ENCODE assay signal across 8 mouse cellular contexts in genomic region chr7:111122531-111123130, GRCm38 (mm10). TPM values are rescaled to one million over a fixed set of nuclear protein-coding genes. Genes with fewer than 3 reads are reported as not detected.
A peak's percentile ranks its signal among the peaks of the same experiment; 100 is the strongest.
DNase-seq lines count a peak whose midpoint lies in the region; ATAC-seq and TF ChIP-seq lines count a peak whose summit lies in the region.

No protein-coding gene starts in this region.

- WGBS in forebrain, embryonic 11.5 days = under 1% methylated on average over 44 of the region's 44 CpGs
- under 1% methylated on average over 44 of the region's 44 CpGs for WGBS in heart, embryonic 16.5 days
- under 1% methylated on average over 44 of the region's 44 CpGs for WGBS in liver, embryonic 15.5 days (ENCODE audit: insufficient replicate concordance)
- WGBS in neural tube, embryonic 12.5 days = under 1% methylated on average over 44 of the region's 44 CpGs

- peaks cover 2 to 15% of the 10 kb centered on the region in 2 experiments for H3K36me3 ChIP-seq in CH12.LX (replicated peaks in 1 of 2; ENCODE audit: control insufficient read depth in 1 of 2, insufficient read depth in 1 of 2, low read length in 1 of 2)
- H3K36me3 ChIP-seq in forebrain, embryonic 11.5 days (ENCODE audit: control insufficient read depth, insufficient read depth, low read length) = no peaks in the 10 kb centered on the region
- H3K36me3 ChIP-seq in heart, embryonic 16.5 days (ENCODE audit: control insufficient read depth, insufficient read depth) = peaks cover 5% of the 10 kb centered on the region; the same call in 1 of the 2 replicates
- H3K36me3 ChIP-seq in liver, embryonic 15.5 days (replicated peaks) = peaks cover 3% of the 10 kb centered on the region; the same call in 1 of the 2 replicates
- H3K36me3 ChIP-seq in neural tube, embryonic 12.5 days = no peaks in the 10 kb centered on the region

- H3K27ac ChIP-seq in CH12.LX (ENCODE audit: insufficient read depth, low read depth) = peak overlapping the region; percentile 88
- H3K27ac ChIP-seq in forebrain, embryonic 11.5 days (ENCODE audit: low read depth, low read length) = peak overlapping the region; percentile 96
- peak overlapping the region; percentile 98 for H3K27ac ChIP-seq in heart, embryonic 16.5 days (ENCODE audit: low read length)
- H3K27ac ChIP-seq in liver, embryonic 15.5 days (replicated peaks) = peak overlapping the region; percentile 89
- peak overlapping the region; percentile 96 for H3K27ac ChIP-seq in neural tube, embryonic 12.5 days

- ATAC-seq in forebrain, embryonic 11.5 days (replicated peaks; ENCODE audit: low FRiP score) = peak; percentile 99
- peak; percentile 99 for ATAC-seq in heart, embryonic 16.5 days (replicated peaks; ENCODE audit: extremely low read depth, insufficient read depth, low FRiP score)
- ATAC-seq in liver, embryonic 15.5 days (ENCODE audit: insufficient read depth) = peak; percentile 99
- peak; percentile 99 for ATAC-seq in neural tube, embryonic 12.5 days (ENCODE audit: low FRiP score, low read depth)

- H3K9me3 ChIP-seq in CH12.LX (replicated peaks; ENCODE audit: low read length) = no peaks in the 10 kb centered on the region
- H3K9me3 ChIP-seq in forebrain, embryonic 11.5 days (ENCODE audit: control insufficient read depth, low read length) = no peaks in the 10 kb centered on the region
- H3K9me3 ChIP-seq in heart, embryonic 16.5 days (replicated peaks; ENCODE audit: control insufficient read depth, low read length) = no peaks in the 10 kb centered on the region
- H3K9me3 ChIP-seq in liver, embryonic 15.5 days (replicated peaks) = no peaks in the 10 kb centered on the region
- H3K9me3 ChIP-seq in neural tube, embryonic 12.5 days = no peaks in the 10 kb centered on the region

- TF ChIP-seq POLR2A in CH12.LX (IDR thresholded peaks at IDR 0.05; ENCODE audit: low read depth, low read length) = peak; percentile 98

- peaks cover 8 to 26% of the 10 kb centered on the region in 2 experiments for H3K4me1 ChIP-seq in CH12.LX (ENCODE audit: control insufficient read depth in 1 of 2, insufficient read depth in 2 of 2)
- no peaks in the 10 kb centered on the region; the same call in 1 of the 2 replicates for H3K4me1 ChIP-seq in forebrain, embryonic 11.5 days (replicated peaks; ENCODE audit: control insufficient read depth, insufficient read depth, low read length)
- peaks cover 12% of the 10 kb centered on the region for H3K4me1 ChIP-seq in heart, embryonic 16.5 days (ENCODE audit: control insufficient read depth, insufficient read depth, low read length)
- H3K4me1 ChIP-seq in liver, embryonic 15.5 days (replicated peaks) = peaks cover 33% of the 10 kb centered on the region
- H3K4me1 ChIP-seq in neural tube, embryonic 12.5 days = no peaks in the 10 kb centered on the region

- no peak for TF ChIP-seq CTCF in CH12.LX (conservative IDR thresholded peaks at IDR 0.05 in 1 of 2, IDR thresholded peaks at IDR 0.05 in 1 of 2; ENCODE audit: low read depth in 2 of 2, low read length in 2 of 2)

- H3K27me3 ChIP-seq in CH12.LX (replicated peaks) = no peaks in the 10 kb centered on the region
- H3K27me3 ChIP-seq in forebrain, embryonic 11.5 days (ENCODE audit: control insufficient read depth, insufficient read depth, low read length) = no peaks in the 10 kb centered on the region
- H3K27me3 ChIP-seq in heart, embryonic 16.5 days (ENCODE audit: control insufficient read depth, insufficient read depth, low read length) = no peaks in the 10 kb centered on the region
- H3K27me3 ChIP-seq in liver, embryonic 15.5 days = no peaks in the 10 kb centered on the region
- no peaks in the 10 kb centered on the region for H3K27me3 ChIP-seq in neural tube, embryonic 12.5 days (replicated peaks)

- H3K9ac ChIP-seq in CH12.LX (ENCODE audit: insufficient read depth, low read depth) = peak overlapping the region; percentile 78
- H3K9ac ChIP-seq in forebrain, embryonic 11.5 days (ENCODE audit: low read length) = peak overlapping the region; percentile 95
- peak overlapping the region; percentile 90 for H3K9ac ChIP-seq in heart, embryonic 16.5 days (ENCODE audit: low read length)
- peak overlapping the region; percentile 86 for H3K9ac ChIP-seq in liver, embryonic 15.5 days
- peak overlapping the region; percentile 74 for H3K9ac ChIP-seq in neural tube, embryonic 12.5 days

- in situ Hi-C loops in CH12.LX (cut with MboI; ENCODE audit: low pct_ligation_motif_present, low pct_unique_long_range_greater_than_20kb, low sequenced_read_pairs) = no loop called here

- DNase-seq in CH12.LX (ENCODE audit: extremely low read depth) = peak; percentile 95
- DNase-seq in c-Kit-positive CD71-positive TER-119-negative erythroid progenitor cells, embryonic 14.5 days (ENCODE audit: low read depth) = peak; percentile 95
- peak; percentile 97 for DNase-seq in forebrain, embryonic 11.5 days (ENCODE audit: low spot score)
- DNase-seq in kidney, postnatal 36 days = peak; percentile 98
- DNase-seq in telencephalon, adult 2 months (ENCODE audit: low read depth, low spot score) = peak; percentile 98

- no peak for TF ChIP-seq EP300 in CH12.LX (IDR thresholded peaks at IDR 0.05; ENCODE audit: low read length)

- dilution Hi-C loops in CH12.LX (cut with MboI; ENCODE audit: extremely low pct_ligation_motif_present, extremely low pct_unique_long_range_greater_than_20kb, low sequenced_read_pairs) = no loop called here

- TF ChIP-seq RAD21 in CH12.LX (IDR thresholded peaks at IDR 0.05; ENCODE audit: low read depth, low read length) = no peak

- H3K4me3 ChIP-seq in CH12.LX (replicated peaks in 1 of 3; ENCODE audit: low read depth in 2 of 3, low read length in 2 of 3, poor library complexity in 1 of 3) = peak overlapping the region; percentile 65 to 93 (median 81)
- peak overlapping the region; percentile 67 for H3K4me3 ChIP-seq in forebrain, embryonic 11.5 days (ENCODE audit: low read depth, low read length)
- peak overlapping the region; percentile 74 for H3K4me3 ChIP-seq in heart, embryonic 16.5 days (ENCODE audit: low read length)
- peak overlapping the region; percentile 81 for H3K4me3 ChIP-seq in liver, embryonic 15.5 days (replicated peaks)
- H3K4me3 ChIP-seq in neural tube, embryonic 12.5 days = peak overlapping the region; percentile 54

- no peaks in the 10 kb centered on the region for H3K79me2 ChIP-seq in CH12.LX (replicated peaks; ENCODE audit: control insufficient read depth, extremely low read depth, insufficient read depth, poor library complexity, severe bottlenecking)

- H3K4me2 ChIP-seq in CH12.LX (ENCODE audit: insufficient read depth, low read depth, poor library complexity, severe bottlenecking) = peak overlapping the region; percentile 3; the same call in 1 of the 2 replicates
- peak overlapping the region; percentile 85 for H3K4me2 ChIP-seq in forebrain, embryonic 11.5 days (ENCODE audit: low read depth, low read length, severe bottlenecking)
- H3K4me2 ChIP-seq in heart, embryonic 16.5 days (ENCODE audit: low read depth, low read length) = peak overlapping the region; percentile 91
- peak overlapping the region; percentile 97 for H3K4me2 ChIP-seq in liver, embryonic 15.5 days
- H3K4me2 ChIP-seq in neural tube, embryonic 12.5 days (replicated peaks) = peak overlapping the region; percentile 81

TF ChIP-seq in CH12.LX, 34 proteins besides CTCF, POLR2A, EP300 and RAD21 (continues in another document):
- TF ChIP-seq USF1 (IDR thresholded peaks at IDR 0.05; ENCODE audit: low read depth, low read length) (no peak), ZKSCAN1 (IDR thresholded peaks at IDR 0.05; ENCODE audit: borderline replicate concordance, low read depth, low read length) (no peak), CHD2 (IDR thresholded peaks at IDR 0.05; ENCODE audit: low read length) (peak; percentile 85), KAT2A (IDR thresholded peaks at IDR 0.05; ENCODE audit: insufficient replicate concordance, low read length) (peak; percentile 63; the same call in 1 of the 2 replicates), NRF1 (IDR thresholded peaks at IDR 0.05; ENCODE audit: low read depth, low read length) (no peak), RCOR1 (conservative IDR thresholded peaks at IDR 0.05; ENCODE audit: low read depth, low read length) (0 out of 2 replicates have a peak, but pooled peaks have one; percentile 61), E2F4 (IDR thresholded peaks at IDR 0.05; ENCODE audit: insufficient replicate concordance, low read depth, low read length) (peak; percentile 50; the same call in 1 of the 2 replicates), GABPA (IDR thresholded peaks at IDR 0.05; ENCODE audit: insufficient replicate concordance, low read depth, low read length) (no peak), JUN (IDR thresholded peaks at IDR 0.05; ENCODE audit: insufficient read depth, low read depth, low read length) (no peak), NELFE (IDR thresholded peaks at IDR 0.05; ENCODE audit: low read depth, low read length) (peak; percentile 98), MAZ (IDR thresholded peaks at IDR 0.05; ENCODE audit: low read depth, low read length) (peak; percentile 83), IRF4 (IDR thresholded peaks at IDR 0.05; ENCODE audit: low read depth, low read length) (peak; percentile 70; the same call in 1 of the 2 replicates), MEF2A (IDR thresholded peaks at IDR 0.05; ENCODE audit: borderline replicate concordance, low read depth, low read length) (peak; percentile 46; the same call in 1 of the 2 replicates), TCF12 (IDR thresholded peaks at IDR 0.05; ENCODE audit: low read depth, low read length) (peak; percentile 89), ZNF384 (IDR thresholded peaks at IDR 0.05; ENCODE audit: low read depth, low read length) (0 out of 2 replicates have a peak, but pooled peaks have one; percentile 5), HCFC1 (IDR thresholded peaks at IDR 0.05; ENCODE audit: low read depth, low read length) (peak; percentile 70), ZMIZ1 (IDR thresholded peaks at IDR 0.05; ENCODE audit: low read depth, low read length) (peak; percentile 94), CHD1 (IDR thresholded peaks at IDR 0.05; ENCODE audit: low read depth, low read length) (0 out of 2 replicates have a peak, but pooled peaks have one; percentile 13), USF2 (conservative IDR thresholded peaks at IDR 0.05; ENCODE audit: low read depth, low read length) (no peak), POLR2AphosphoS2 (IDR thresholded peaks at IDR 0.05; ENCODE audit: low read depth, low read length) (peak; percentile 95), MAX (IDR thresholded peaks at IDR 0.05; ENCODE audit: low read length) (peak; percentile 93)

RNA-seq across cellular contexts. Expression of gene Eif4g2, which starts 39.8 kb away (rescaled TPM):
- total RNA-seq in CH12.LX (2012; rRNA removed) (217 and 318 TPM in 2 replicates), CH12.LX (2014; rRNA removed) (671 and 744 TPM in 2 replicates)
- polyA plus RNA-seq in CH12.LX (2012; ENCODE audit: insufficient read length, low read depth) = 821 and 920 TPM in 2 replicates
- polyA plus RNA-seq in forebrain, embryonic 11.5 days (2014; fragmentation: Nextera tagmentation; extraction: Ambion mirVana) = 1,722 and 1,856 TPM in 2 replicates
- polyA plus RNA-seq in heart, embryonic 16.5 days (2015; fragmentation: Nextera tagmentation; extraction: Ambion mirVana) = 544 and 627 TPM in 2 replicates
- polyA plus RNA-seq in liver, embryonic 15.5 days (2015; fragmentation: Nextera tagmentation; extraction: Ambion mirVana) = 322 and 346 TPM in 2 replicates
- polyA plus RNA-seq in neural tube, embryonic 12.5 days (2016; fragmentation: Nextera tagmentation; extraction: Ambion mirVana) = 1,399 and 1,519 TPM in 2 replicates

Comparison
In these comparisons a context has a peak if more than half of its experiments do, and no peak if none do; other contexts are left out.
1. Peak in every context shown above with its lines: DNase-seq, ATAC-seq, H3K4me3 ChIP-seq and H3K27ac ChIP-seq.
2. H3K4me2 ChIP-seq: peak in every context shown above with its lines; median percentile 97 in liver, embryonic 15.5 days; 91 in heart, embryonic 16.5 days; 85 in forebrain, embryonic 11.5 days; 81 in neural tube, embryonic 12.5 days; 3 in CH12.LX.